Mouse (Mus musculus): ENCODE measurements at regions not wholly inside any gene's neighbourhood (a gene's known extent, or its start where the extent isn't known, plus 50 kb on each side); places are given as distances from the start of the nearest gene placed in this dataset.

GRCm38 (mm10) chr1:128758294-128758801 lies 166.3 kb upstream of the Cxcr4 start:
- no peak overlapping the region for H3K4me2 ChIP-seq
- no peaks in the 10 kb centered on the region for H3K27me3 ChIP-seq
- no peak overlapping the region for H3K27ac ChIP-seq
- ATAC-seq (replicated peaks; ENCODE audit: insufficient number of reproducible peaks, insufficient read depth, low FRiP score, low read depth) = no peak
- no peaks in the 10 kb centered on the region for H3K9me3 ChIP-seq (replicated peaks)
- H3K4me1 ChIP-seq (replicated peaks) = no peaks in the 10 kb centered on the region
- 70% methylated on average over 13 of the region's 13 CpGs for WGBS
- H3K36me3 ChIP-seq = no peaks in the 10 kb centered on the region
- no peak overlapping the region for H3K9ac ChIP-seq
- no peak overlapping the region for H3K4me3 ChIP-seq

- no peak overlapping the region for H3K4me3 ChIP-seq
- H3K27ac ChIP-seq = no peak overlapping the region
- H3K4me2 ChIP-seq = no peak overlapping the region
- H3K36me3 ChIP-seq = no peaks in the 10 kb centered on the region
- H3K9ac ChIP-seq = no peak overlapping the region
- H3K4me1 ChIP-seq (replicated peaks) = no peaks in the 10 kb centered on the region
- H3K9me3 ChIP-seq (replicated peaks) = no peaks in the 10 kb centered on the region
- no peak for ATAC-seq (replicated peaks; ENCODE audit: insufficient number of reproducible peaks, insufficient read depth, low FRiP score, low read depth)
- no peaks in the 10 kb centered on the region for H3K27me3 ChIP-seq
- WGBS = 65% methylated on average over 3 of the region's 3 CpGs
Observed at GRCm38 (mm10) chr1:128753427-128754012, 161.4 kb upstream of the Cxcr4 start.

- H3K36me3 ChIP-seq = no peaks in the 10 kb centered on the region
- H3K27me3 ChIP-seq = no peaks in the 10 kb centered on the region
- WGBS = 74% methylated on average over 5 of the region's 5 CpGs
- ATAC-seq (replicated peaks; ENCODE audit: insufficient number of reproducible peaks, insufficient read depth, low FRiP score, low read depth) = no peak
- no peaks in the 10 kb centered on the region for H3K9me3 ChIP-seq (replicated peaks)
- H3K9ac ChIP-seq = no peak overlapping the region
- no peak overlapping the region for H3K4me3 ChIP-seq
- H3K4me1 ChIP-seq (replicated peaks) = no peaks in the 10 kb centered on the region
- no peak overlapping the region for H3K27ac ChIP-seq
- H3K4me2 ChIP-seq = no peak overlapping the region
Observed at GRCm38 (mm10) chr1:128749437-128749994, 157.4 kb upstream of the Cxcr4 start.

- Histone ChIP-seq H3K27ac (no peak overlapping the region), H3K9ac (no peak overlapping the region), H3K4me1 (replicated peaks) (no peaks in the 10 kb centered on the region), H3K27me3 (no peaks in the 10 kb centered on the region), H3K4me2 (no peak overlapping the region), H3K36me3 (no peaks in the 10 kb centered on the region), H3K9me3 (replicated peaks) (no peaks in the 10 kb centered on the region), H3K4me3 (no peak overlapping the region)
- ATAC-seq (replicated peaks; ENCODE audit: insufficient number of reproducible peaks, insufficient read depth, low FRiP score, low read depth) = no peak
- WGBS = 87% methylated on average over 12 of the region's 12 CpGs
Observed at GRCm38 (mm10) chr1:128747196-128747790, 155.2 kb upstream of the Cxcr4 start.

GRCm38 (mm10) chr1:128746461-128747009 lies 154.4 kb upstream of the Cxcr4 start:
- Histone ChIP-seq H3K27ac (no peak overlapping the region), H3K36me3 (no peaks in the 10 kb centered on the region), H3K4me1 (replicated peaks) (no peaks in the 10 kb centered on the region), H3K4me2 (no peak overlapping the region), H3K9ac (no peak overlapping the region), H3K9me3 (replicated peaks) (no peaks in the 10 kb centered on the region), H3K4me3 (no peak overlapping the region), H3K27me3 (no peaks in the 10 kb centered on the region)
- no peak for ATAC-seq (replicated peaks; ENCODE audit: insufficient number of reproducible peaks, insufficient read depth, low FRiP score, low read depth)
- 55% methylated on average over 3 of the region's 3 CpGs for WGBS

- H3K4me3 ChIP-seq = no peak overlapping the region
- no peaks in the 10 kb centered on the region for H3K27me3 ChIP-seq
- no peak overlapping the region for H3K4me2 ChIP-seq
- 18% methylated on average over 2 of the region's 2 CpGs for WGBS
- H3K36me3 ChIP-seq = no peaks in the 10 kb centered on the region
- ATAC-seq (replicated peaks; ENCODE audit: insufficient number of reproducible peaks, insufficient read depth, low FRiP score, low read depth) = no peak
- no peaks in the 10 kb centered on the region for H3K9me3 ChIP-seq (replicated peaks)
- no peak overlapping the region for H3K27ac ChIP-seq
- H3K9ac ChIP-seq = no peak overlapping the region
- H3K4me1 ChIP-seq (replicated peaks) = peaks cover 5% of the 10 kb centered on the region; the same call in 1 of the 2 replicates
Observed at GRCm38 (mm10) chr1:128740616-128741015, 148.5 kb upstream of the Cxcr4 start.

GRCm38 (mm10) chr1:128738152-128738551 lies 146.1 kb upstream of the Cxcr4 start:
- no peak overlapping the region for H3K4me3 ChIP-seq
- 52% methylated on average over 4 of the region's 4 CpGs for WGBS
- H3K4me2 ChIP-seq = no peak overlapping the region
- H3K4me1 ChIP-seq (replicated peaks) = peaks cover 5% of the 10 kb centered on the region; the same call in 1 of the 2 replicates
- H3K9ac ChIP-seq = no peak overlapping the region
- ATAC-seq (replicated peaks; ENCODE audit: insufficient number of reproducible peaks, insufficient read depth, low FRiP score, low read depth) = no peak
- no peak overlapping the region for H3K27ac ChIP-seq
- no peaks in the 10 kb centered on the region for H3K9me3 ChIP-seq (replicated peaks)
- H3K36me3 ChIP-seq = no peaks in the 10 kb centered on the region
- H3K27me3 ChIP-seq = no peaks in the 10 kb centered on the region

- ATAC-seq (replicated peaks; ENCODE audit: insufficient number of reproducible peaks, insufficient read depth, low FRiP score, low read depth) = no peak
- 72% methylated on average over 2 of the region's 2 CpGs for WGBS
- Histone ChIP-seq H3K27me3 (no peaks in the 10 kb centered on the region), H3K4me1 (replicated peaks) (no peaks in the 10 kb centered on the region), H3K4me3 (no peak overlapping the region), H3K36me3 (no peaks in the 10 kb centered on the region), H3K27ac (no peak overlapping the region), H3K9ac (no peak overlapping the region), H3K4me2 (no peak overlapping the region), H3K9me3 (replicated peaks) (no peaks in the 10 kb centered on the region)
Observed at GRCm38 (mm10) chr1:128734857-128735256, 142.8 kb upstream of the Cxcr4 start.

- no peaks in the 10 kb centered on the region for H3K9me3 ChIP-seq (replicated peaks)
- no peak overlapping the region for H3K27ac ChIP-seq
- no peak overlapping the region for H3K9ac ChIP-seq
- H3K36me3 ChIP-seq = no peaks in the 10 kb centered on the region
- no peak overlapping the region for H3K4me2 ChIP-seq
- no peak overlapping the region for H3K4me3 ChIP-seq
- no peaks in the 10 kb centered on the region for H3K27me3 ChIP-seq
- H3K4me1 ChIP-seq (replicated peaks) = no peaks in the 10 kb centered on the region
- no peak for ATAC-seq (replicated peaks; ENCODE audit: insufficient number of reproducible peaks, insufficient read depth, low FRiP score, low read depth)
- 64% methylated on average over 3 of the region's 3 CpGs for WGBS
Observed at GRCm38 (mm10) chr1:128731445-128731844, 139.4 kb upstream of the Cxcr4 start.

GRCm38 (mm10) chr1:128724433-128725091 lies 132.5 kb upstream of the Cxcr4 start:
- Histone ChIP-seq H3K9ac (no peak overlapping the region), H3K9me3 (replicated peaks) (no peaks in the 10 kb centered on the region), H3K27me3 (no peaks in the 10 kb centered on the region), H3K4me2 (no peak overlapping the region), H3K36me3 (no peaks in the 10 kb centered on the region), H3K4me1 (replicated peaks) (no peaks in the 10 kb centered on the region), H3K4me3 (no peak overlapping the region), H3K27ac (no peak overlapping the region)
- ATAC-seq (replicated peaks; ENCODE audit: insufficient number of reproducible peaks, insufficient read depth, low FRiP score, low read depth) = no peak
- 69% methylated on average over 6 of the region's 6 CpGs for WGBS

- WGBS = 44% methylated on average over 3 of the region's 3 CpGs
- no peak for ATAC-seq (replicated peaks; ENCODE audit: insufficient number of reproducible peaks, insufficient read depth, low FRiP score, low read depth)
- Histone ChIP-seq H3K4me2 (no peak overlapping the region), H3K9ac (no peak overlapping the region), H3K27ac (no peak overlapping the region), H3K27me3 (no peaks in the 10 kb centered on the region), H3K9me3 (replicated peaks) (no peaks in the 10 kb centered on the region), H3K36me3 (no peaks in the 10 kb centered on the region), H3K4me3 (no peak overlapping the region), H3K4me1 (replicated peaks) (no peaks in the 10 kb centered on the region)
Observed at GRCm38 (mm10) chr1:128723843-128724242, 131.8 kb upstream of the Cxcr4 start.
